Mouse (Mus musculus) mature B cell (primary cell): ENCODE data around the gene Stfa3.
"Not testable (repeated sequence)": the region's sequence is repeated elsewhere in the genome, so short reads cannot be mapped to it uniquely, and the experiment has no call there.

ENCODE experiments used
- in situ Hi-C: fragments of 300-500 bp; cut with MboI; formaldehyde crosslinking; loops from 2 replicates; pipeline ENCODE4 v1.14.3; 2019

Gene Stfa3

GRCm38 (mm10) chr16:36455342-36455802 lies at the start of gene Stfa3:
TSS of gene Stfa3 (minus strand) at chr16:36455392.
- in situ Hi-C loops, result loop anchor here (25.0 kb wide), 1 partner anchor 557 kb away; the partner anchor contains the start of gene Polq

GRCm38 (mm10) chr16:36502286-36502685 lies 47.1 kb upstream of the Stfa3 start:
- in situ Hi-C loops, result no loop called here

- in situ Hi-C loops, result no loop called here
These were observed 37.2 kb upstream of the Stfa3 start for GRCm38 (mm10) chr16:36492420-36492819.

- in situ Hi-C loops, result loop anchor here (5.0 to 10.0 kb wide), 2 partner anchors 235 to 338 kb away; no protein-coding TSS in a partner anchor
These were observed 21.7 kb upstream of the Stfa3 start for GRCm38 (mm10) chr16:36476866-36477265.

- in situ Hi-C loops, result loop anchor here (5.0 to 10.0 kb wide), 2 partner anchors 237 to 339 kb away; no protein-coding TSS in a partner anchor
These were observed 20.3 kb upstream of the Stfa3 start for GRCm38 (mm10) chr16:36475530-36475929.

GRCm38 (mm10) chr16:36474849-36475248 lies 19.7 kb upstream of the Stfa3 start:
- in situ Hi-C loops, result loop anchor here (5.0 to 25.0 kb wide), 3 partner anchors 237 to 537 kb away; partner anchors contain the start of gene Polq

- in situ Hi-C loops, result loop anchor here (10.0 to 25.0 kb wide), 2 partner anchors 341 to 539 kb away; partner anchors contain the start of gene Polq
These were observed 18.3 kb upstream of the Stfa3 start for GRCm38 (mm10) chr16:36473217-36474216.

- in situ Hi-C loops, result loop anchor here (10.0 to 25.0 kb wide), 2 partner anchors 344 to 541 kb away; partner anchors contain the start of gene Polq
These were observed 16.0 kb upstream of the Stfa3 start for GRCm38 (mm10) chr16:36471066-36471633.

GRCm38 (mm10) chr16:36469955-36470478 lies 14.8 kb upstream of the Stfa3 start:
- in situ Hi-C loops, result loop anchor here (10.0 to 25.0 kb wide), 2 partner anchors 345 to 542 kb away; partner anchors contain the start of gene Polq

GRCm38 (mm10) chr16:36469367-36469766 lies 14.2 kb upstream of the Stfa3 start:
- in situ Hi-C loops, result loop anchor here (25.0 kb wide), 1 partner anchor 543 kb away; the partner anchor contains the start of gene Polq

- in situ Hi-C loops, result loop anchor here (25.0 kb wide), 1 partner anchor 543 kb away; the partner anchor contains the start of gene Polq
These were observed 13.7 kb upstream of the Stfa3 start for GRCm38 (mm10) chr16:36468862-36469261.

GRCm38 (mm10) chr16:36467936-36468335 lies 12.7 kb upstream of the Stfa3 start:
- in situ Hi-C loops, result loop anchor here (25.0 kb wide), 1 partner anchor 544 kb away; the partner anchor contains the start of gene Polq

GRCm38 (mm10) chr16:36465436-36465835 lies 10.2 kb upstream of the Stfa3 start:
- in situ Hi-C loops, result loop anchor here (25.0 kb wide), 1 partner anchor 547 kb away; the partner anchor contains the start of gene Polq

- in situ Hi-C loops, result loop anchor here (25.0 kb wide), 1 partner anchor 548 kb away; the partner anchor contains the start of gene Polq
These were observed 8.9 kb upstream of the Stfa3 start for GRCm38 (mm10) chr16:36464076-36464475.

GRCm38 (mm10) chr16:36460426-36460825 lies 5.2 kb upstream of the Stfa3 start:
- in situ Hi-C loops, result loop anchor here (25.0 kb wide), 1 partner anchor 552 kb away; the partner anchor contains the start of gene Polq

GRCm38 (mm10) chr16:36420979-36421378 lies 34.2 kb downstream of the Stfa3 start:
- in situ Hi-C loops, result not testable (repeated sequence)

GRCm38 (mm10) chr16:36408357-36408756 lies 46.8 kb downstream of the Stfa3 start, which contains the start of gene Stfa2:
TSS of gene Stfa2 (minus strand) at chr16:36408457.
- in situ Hi-C loops, result no loop called here
